Comparison of ENCODE assay signal across 8 mouse cellular contexts in genomic region chr8:125729746-125730145, GRCm38 (mm10). TPM values are rescaled to one million over a fixed set of nuclear protein-coding genes. Genes with fewer than 3 reads are reported as not detected.
DNase-seq lines count a peak whose midpoint lies in the region; ATAC-seq and TF ChIP-seq lines count a peak whose summit lies in the region.

Ntpcr (plus strand) TSS chr8:125729963.

- H3K4me3 ChIP-seq in gastrocnemius, adult 2 months, result peak within 1 kb of the TSS; percentile 38

- no peak within 1 kb of the TSS for H3K27ac ChIP-seq in gastrocnemius, adult 2 months

- TF ChIP-seq CTCF in gastrocnemius, adult 2 months (IDR thresholded peaks at IDR 0.05), result no peak

- ATAC-seq in inflammation-experienced regulatory T-cells, adult 6 months, result no peak
- no peak for ATAC-seq in megakaryocyte, adult 5-6 weeks (ENCODE audit: poor library complexity, severe bottlenecking)
- ATAC-seq in frontal cortex, adult (ENCODE audit: low TSS enrichment), result no peak

- intact Hi-C loops in gastrocnemius, adult 2 months (cut with DNase I), result no loop called here

- DNase-seq in gastrocnemius, adult 2 months, result no peak
- no peak for DNase-seq in gastrocnemius, adult 18-20 months (ENCODE audit: low spot score)
- no peak for DNase-seq in adrenal gland, postnatal 10 days
- DNase-seq in gastrocnemius, postnatal 25 days, result no peak
- no peak for DNase-seq in ovary, postnatal 36 days (ENCODE audit: low spot score)

RNA-seq across cellular contexts. Expression of gene Ntpcr, which starts in this region (rescaled TPM):
- 10 to 100 TPM; 10.5 to 11.2 TPM for total RNA-seq in gastrocnemius, adult 2 months (2021)
- 10 to 100 TPM in 1 of 2 experiments, 1 to 10 TPM in 1; 9.9 to 10.2 TPM for total RNA-seq in gastrocnemius, adult 18-20 months (2021)
- total RNA-seq in adrenal gland, postnatal 10 days (2021), result 10 to 100 TPM; 14.4 to 16.8 TPM
- 10 to 100 TPM; 12.4 to 12.9 TPM for total RNA-seq in gastrocnemius, postnatal 25 days (2021)
- 10 to 100 TPM; 18.9 to 19.7 (median 19.5) TPM for polyA plus RNA-seq in inflammation-experienced regulatory T-cells, adult 6 months (2017; shearing (Covaris generic))
- 33.0 and 33.3 TPM in 2 replicates for total RNA-seq in megakaryocyte, adult 5-6 weeks (2015)
- 15.8 and 18.8 TPM in 2 replicates for total RNA-seq in megakaryocyte, adult 5-6 weeks (2017)
